In genomic region chr10:61614311-61614710, GRCm38 (mm10) we compare ENCODE assay signal across 24 mouse cellular contexts. TPM values are rescaled to one million over a fixed set of nuclear protein-coding genes. Genes with fewer than 3 reads are reported as not detected.
"Had no signal": no experiment of that assay in that cellular context is flagged by ENCODE, and none has a peak within 500 bp of the region (broad histone marks: within the 10 kb centered on the region; RNA-seq: fewer than 3 reads in every experiment).

No protein-coding gene starts in this region.

- H3K27me3 ChIP-seq: neural tube, embryonic 13.5 days; neural tube, embryonic 15.5 days had no signal

- H3K27ac ChIP-seq: liver, embryonic 14.5 days; midbrain, embryonic 10.5 days; midbrain, embryonic 12.5 days; neural tube, embryonic 13.5 days; neural tube, embryonic 15.5 days had no signal

- H3K36me3 ChIP-seq: midbrain, embryonic 10.5 days; midbrain, embryonic 12.5 days; neural tube, embryonic 13.5 days; neural tube, embryonic 15.5 days had no signal

- ATAC-seq: midbrain, embryonic 16.5 days had no signal

- H3K4me1 ChIP-seq: midbrain, embryonic 12.5 days; neural tube, embryonic 13.5 days; neural tube, embryonic 15.5 days had no signal

- H3K4me3 ChIP-seq: midbrain, embryonic 10.5 days; midbrain, embryonic 12.5 days; myocyte; neural tube, embryonic 13.5 days; neural tube, embryonic 15.5 days had no signal

- H3K9ac ChIP-seq: liver, embryonic 14.5 days; lung, embryonic 14.5 days; midbrain, embryonic 12.5 days; neural tube, embryonic 13.5 days; neural tube, embryonic 15.5 days had no signal

- DNase-seq: lung, adult 18-20 months; lung, embryonic 14.5 days; lung, postnatal 10 days; lung, postnatal 4 days; midbrain, embryonic 14.5 days; right cerebral cortex, adult 18-20 months; right cerebral cortex, postnatal 25 days; right cerebral cortex, postnatal 4 days; spleen, adult 18-20 months; thymus, adult 18-20 months; thymus, postnatal 14 days; thymus, postnatal 36 days had no signal

- H3K4me2 ChIP-seq: lung, embryonic 14.5 days; midbrain, embryonic 12.5 days; neural tube, embryonic 13.5 days; neural tube, embryonic 15.5 days had no signal

- H3K9me3 ChIP-seq: neural tube, embryonic 13.5 days; neural tube, embryonic 15.5 days had no signal

RNA-seq across cellular contexts. Expression of gene Npffr1, which starts 19.0 kb away (rescaled TPM):
- polyA plus RNA-seq: liver, embryonic 14.5 days; liver, embryonic 16.5 days; lung, embryonic 16.5 days; neural tube, embryonic 11.5 days; small intestine, adult 2 months; stomach, embryonic 14.5 days had no signal
